Mouse (Mus musculus) hindbrain, postnatal 0 days (tissue): ENCODE data around the gene Cnnm3. TPM values are rescaled to one million over a fixed set of nuclear protein-coding genes. Genes with fewer than 3 reads are reported as not detected.

ENCODE experiments used
- ATAC-seq: fragments of 200-750 bp; cut with Nextera tagmentation; 2 replicates; pipeline ENCODE4 v1.8.0; 2017; ENCODE audit warnings: mild to moderate bottlenecking, moderate TSS enrichment, moderate library complexity
- DNase-seq: peaks from one replicate; pipeline ENCODE4 v3.0.0-alpha.2; 2015; ENCODE audit warnings: low spot score
- H3K27ac ChIP-seq: fragments of 300-500 bp; sonication (generic); 2 replicates; pipeline ENCODE4 v1.5.1; 2014; ENCODE audit warnings: mild to moderate bottlenecking
- H3K27me3 ChIP-seq: fragments of 300-500 bp; sonication (generic); 2 replicates; pipeline ENCODE4 v1.6.1; 2014; ENCODE audit warnings: low read length, mixed read lengths; ENCODE audit not compliant: insufficient read depth
- H3K36me3 ChIP-seq: fragments of 300-500 bp; sonication (generic); 2 replicates; pipeline ENCODE4 v1.6.1; 2014; ENCODE audit warnings: low read length, mixed read lengths; ENCODE audit not compliant: insufficient read depth
- H3K4me1 ChIP-seq: fragments of 300-500 bp; sonication (generic); 2 replicates; pipeline ENCODE4 v1.6.1; 2014; ENCODE audit warnings: antibody characterized with exemption, low read length, mixed read lengths; ENCODE audit not compliant: insufficient read depth
- H3K4me2 ChIP-seq: fragments of 300-500 bp; sonication (generic); 2 replicates; pipeline ENCODE4 v1.6.1; 2014; ENCODE audit warnings: low read depth, mild to moderate bottlenecking, low read length, moderate library complexity, mixed read lengths
- H3K4me3 ChIP-seq: fragments of 300-500 bp; sonication (generic); 2 replicates; pipeline ENCODE4 v1.5.1; 2014; ENCODE audit warnings: low read length
- H3K9ac ChIP-seq: fragments of 300-500 bp; sonication (generic); replicated peaks from 2 replicates; pipeline ENCODE4 v1.6.1; 2014; ENCODE audit warnings: mild to moderate bottlenecking, low read length, moderate library complexity, mixed read lengths
- H3K9me3 ChIP-seq: fragments of 300-500 bp; sonication (generic); 2 replicates; pipeline ENCODE4 v1.6.1; 2016; ENCODE audit warnings: low read length, mixed read lengths
- CTCF ChIP-seq: IDR thresholded peaks from 2 replicates; pipeline ENCODE4 v1.5.1; 2016; ENCODE audit warnings: antibody characterized with exemption, control low read depth, low read depth
- WGBS: fragments of 180-500 bp; shearing (Covaris S2); extraction: QIAGEN DNeasy Blood & Tissue Kit; methylation state at CpG from one replicate; pipeline ENCODE4 v1.1.7; 2014; 5-methylcytosine and 5-hydroxymethylcytosine counted together
- polyA plus RNA-seq: library from polyadenylated mRNA; unstranded; fragments of >200 nt; fragmentation: Nextera tagmentation; extraction: Ambion mirVana; gene quantifications from 2 replicates; pipeline ENCODE4 v1.2.1, GENCODE M21; 2015
- total RNA-seq: library from RNA; depleted of rRNA; stranded (reverse); fragments of >200 nt; gene quantifications from 2 replicates; pipeline ENCODE4 v1.2.3, GENCODE M21; 2014

Cnnm3 gene
- total and polyA plus RNA-seq, 2 experiments from 2014 or later = 5.4 to 35.9 TPM

DNA sequence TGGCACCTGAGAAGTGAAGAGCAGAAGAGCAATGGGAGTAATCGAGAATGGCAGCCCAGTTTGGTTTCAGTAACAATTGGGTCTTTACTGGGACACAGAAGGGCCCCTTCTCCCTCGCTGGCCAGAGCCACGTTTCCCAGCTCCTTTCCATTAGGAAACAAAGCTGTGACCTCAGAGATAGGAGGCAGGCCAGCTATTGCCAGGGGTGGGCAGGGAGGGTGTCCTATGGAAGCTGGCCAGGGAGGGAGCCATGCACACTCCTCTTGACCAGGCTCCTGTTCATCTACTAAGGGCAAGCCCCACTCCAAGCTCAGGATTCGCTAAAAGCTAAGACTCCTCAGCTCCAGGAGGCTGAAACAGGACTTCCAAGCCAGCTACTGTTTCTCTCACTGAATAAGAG lies 47.6 kb downstream of the Cnnm3 start:
- DNase-seq (no peak), ATAC-seq (no peak)
- no peaks in the 10 kb centered on the region for H3K36me3 ChIP-seq
- H3K4me2 ChIP-seq = peak overlapping the region; percentile 73
- peaks cover 22% of the 10 kb centered on the region for H3K4me1 ChIP-seq
- TF ChIP-seq CTCF = no peak
- H3K9me3 ChIP-seq = no peaks in the 10 kb centered on the region
- H3K27ac ChIP-seq = no peak overlapping the region
- no peak overlapping the region for H3K9ac ChIP-seq
- 18% methylated on average over 4 of the region's 4 CpGs for WGBS
- H3K27me3 ChIP-seq = no peaks in the 10 kb centered on the region
- H3K4me3 ChIP-seq = no peak overlapping the region

DNA sequence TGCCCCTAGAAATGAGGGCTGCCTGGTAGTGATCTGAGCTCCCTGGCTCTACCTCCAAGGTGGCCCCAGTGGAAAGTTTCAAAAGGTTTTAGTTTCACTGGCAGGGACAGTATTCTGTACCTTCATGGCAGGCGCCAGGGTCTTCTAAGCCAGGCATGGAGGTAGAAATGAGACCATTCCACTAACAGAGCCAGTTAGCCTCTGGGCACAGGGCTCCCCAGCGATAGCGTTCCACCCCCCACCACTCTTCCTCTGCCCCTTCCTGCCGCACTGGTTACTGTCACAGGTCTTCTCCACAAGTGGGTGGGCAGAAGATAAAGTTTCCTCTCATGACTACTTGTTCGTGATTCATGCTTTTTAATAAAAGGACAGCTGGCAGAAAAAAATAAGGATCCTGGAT lies 48.2 kb downstream of the Cnnm3 start:
- Histone ChIP-seq H3K9me3 (no peaks in the 10 kb centered on the region), H3K9ac (no peak overlapping the region), H3K27ac (no peak overlapping the region), H3K4me3 (no peak overlapping the region), H3K4me2 (no peak overlapping the region), H3K27me3 (no peaks in the 10 kb centered on the region), H3K4me1 (peaks cover 16% of the 10 kb centered on the region), H3K36me3 (no peaks in the 10 kb centered on the region)
- WGBS = 76% methylated on average over 5 of the region's 5 CpGs
- no peak for ATAC-seq
- no peak for DNase-seq
- no peak for TF ChIP-seq CTCF

DNA sequence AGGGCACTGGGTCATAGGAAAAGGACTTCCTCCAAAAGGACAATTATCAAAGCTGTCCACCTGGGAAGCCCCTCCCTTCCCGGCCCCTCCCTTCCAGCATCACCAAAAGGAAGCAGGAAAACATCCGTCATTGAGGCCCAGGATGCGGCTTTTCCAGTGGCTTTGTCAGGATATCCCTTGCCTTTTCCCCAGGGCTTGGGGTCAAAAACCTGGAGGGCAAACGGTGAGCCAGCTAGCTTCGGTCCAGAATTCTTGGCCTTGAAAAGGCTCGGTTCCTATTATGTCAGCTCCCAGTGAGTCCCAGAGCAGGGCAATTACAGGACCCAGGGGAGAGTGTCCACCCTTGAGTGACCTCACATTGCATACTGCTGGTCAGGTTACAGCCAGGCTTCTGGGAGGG lies 49.2 kb downstream of the Cnnm3 start:
- no peak overlapping the region for H3K27ac ChIP-seq
- WGBS = 72% methylated on average over 6 of the region's 6 CpGs
- ATAC-seq = no peak
- TF ChIP-seq CTCF = no peak
- H3K4me1 ChIP-seq = peaks cover 6% of the 10 kb centered on the region; the same call in 1 of the 2 replicates
- H3K4me3 ChIP-seq = no peak overlapping the region
- no peaks in the 10 kb centered on the region for H3K27me3 ChIP-seq
- H3K4me2 ChIP-seq = no peak overlapping the region
- no peaks in the 10 kb centered on the region for H3K9me3 ChIP-seq
- no peak overlapping the region for H3K9ac ChIP-seq
- H3K36me3 ChIP-seq = no peaks in the 10 kb centered on the region
- DNase-seq = no peak

DNA sequence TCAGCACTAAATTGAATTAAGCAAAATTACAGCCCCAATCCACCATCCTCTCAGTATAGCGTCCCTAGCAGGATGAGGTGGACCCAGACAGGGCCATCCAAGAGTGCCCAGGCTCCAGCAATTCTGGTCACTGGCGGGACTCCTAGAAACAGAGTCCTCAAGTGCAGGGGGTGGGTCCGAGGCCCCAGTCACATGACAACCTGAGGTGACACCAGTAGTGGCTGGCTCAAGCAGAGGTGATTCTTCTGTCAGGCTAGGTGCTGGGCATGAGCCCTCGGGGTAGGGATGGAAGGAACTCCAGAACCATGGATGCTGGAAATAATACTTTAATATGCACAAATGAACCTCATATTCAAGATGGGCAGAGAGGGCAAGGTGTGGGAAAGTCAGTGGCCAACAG lies 50.7 kb downstream of the Cnnm3 start:
- 82% methylated on average over 4 of the region's 4 CpGs for WGBS
- peaks cover 6% of the 10 kb centered on the region; the same call in 1 of the 2 replicates for H3K4me1 ChIP-seq

DNA sequence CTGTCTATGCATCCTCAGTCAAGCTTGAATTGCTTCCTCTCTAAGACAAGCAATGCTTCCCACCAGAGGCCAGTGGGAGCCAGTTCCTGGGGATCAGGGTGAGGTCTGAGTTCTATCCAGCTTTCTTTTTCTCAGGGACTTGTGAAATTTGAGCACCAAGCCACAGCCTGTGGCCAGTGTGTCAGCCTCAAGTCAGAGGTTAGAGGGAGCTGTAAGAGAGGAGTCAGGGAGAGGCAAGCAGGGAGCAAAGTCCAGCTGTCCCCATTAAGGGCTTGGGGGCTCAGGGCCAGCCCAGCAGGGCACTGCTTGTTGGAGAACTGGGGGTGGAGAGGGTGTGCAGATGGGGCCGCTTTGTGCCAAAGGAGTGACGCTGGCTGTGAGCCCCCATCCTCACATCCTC lies 51.5 kb downstream of the Cnnm3 start:
- Histone ChIP-seq H3K9me3 (no peaks in the 10 kb centered on the region), H3K27me3 (no peaks in the 10 kb centered on the region), H3K4me1 (peaks cover 6% of the 10 kb centered on the region; the same call in 1 of the 2 replicates), H3K27ac (no peak overlapping the region), H3K4me2 (no peak overlapping the region), H3K4me3 (no peak overlapping the region), H3K36me3 (no peaks in the 10 kb centered on the region), H3K9ac (no peak overlapping the region)
- TF ChIP-seq CTCF = no peak
- WGBS = 62% methylated on average over 2 of the region's 2 CpGs
- ATAC-seq (no peak), DNase-seq (no peak)

More for the DNA sequence above, 50.7 kb downstream of the Cnnm3 start:
- H3K27me3 ChIP-seq = no peaks in the 10 kb centered on the region
- H3K9me3 ChIP-seq = no peaks in the 10 kb centered on the region
- H3K27ac ChIP-seq = no peak overlapping the region
- no peak for DNase-seq
- no peak for ATAC-seq
- no peak for TF ChIP-seq CTCF
- no peaks in the 10 kb centered on the region for H3K36me3 ChIP-seq
- no peak overlapping the region for H3K9ac ChIP-seq
- H3K4me2 ChIP-seq = no peak overlapping the region
- H3K4me3 ChIP-seq = no peak overlapping the region

DNA sequence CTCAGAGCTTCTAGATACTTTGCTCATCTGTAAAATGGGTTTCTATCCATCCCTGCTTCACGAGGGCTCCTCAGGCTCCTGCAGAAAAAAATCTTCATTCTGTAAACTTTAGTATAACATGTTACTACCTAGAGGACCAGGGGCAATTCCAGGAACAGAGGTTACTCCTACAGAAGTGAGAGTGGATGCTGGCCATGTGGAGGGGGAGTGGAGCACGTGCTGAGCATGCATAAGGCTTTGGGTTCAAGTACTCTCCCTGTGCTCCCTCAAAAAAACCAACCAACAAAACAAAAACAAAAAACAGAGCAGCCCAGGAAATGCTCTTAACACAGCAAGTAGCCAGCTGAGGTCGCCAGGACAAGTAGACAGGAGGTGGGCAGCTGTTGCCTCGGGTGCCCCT lies 52.0 kb downstream of the Cnnm3 start:
- no peak for DNase-seq
- WGBS = 67% methylated on average over 4 of the region's 4 CpGs

DNA sequence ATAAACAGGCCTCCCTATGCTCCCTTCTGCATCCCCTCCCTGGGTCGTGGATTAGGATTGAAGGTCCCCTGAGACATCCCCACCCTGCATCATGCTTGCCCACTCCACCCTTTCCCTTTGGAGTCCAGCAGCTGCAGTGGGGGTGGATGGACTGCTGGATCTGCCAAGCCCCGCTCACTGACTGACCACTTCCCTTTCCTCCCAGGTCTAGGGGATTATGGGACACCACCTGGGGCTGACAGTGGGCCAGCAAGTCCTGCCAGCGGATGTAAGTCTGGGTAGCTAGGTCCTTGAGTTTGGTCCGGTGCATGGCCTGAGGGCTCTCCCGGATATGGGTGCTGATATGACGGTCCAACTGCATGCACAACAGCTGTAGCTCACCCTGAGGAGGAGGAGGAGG lies 52.4 kb downstream of the Cnnm3 start:
- Histone ChIP-seq H3K4me3 (no peak overlapping the region), H3K36me3 (no peaks in the 10 kb centered on the region), H3K9me3 (no peaks in the 10 kb centered on the region), H3K9ac (no peak overlapping the region), H3K27me3 (no peaks in the 10 kb centered on the region), H3K4me1 (no peaks in the 10 kb centered on the region), H3K4me2 (no peak overlapping the region), H3K27ac (no peak overlapping the region)
- DNase-seq (no peak), ATAC-seq (no peak)
- WGBS = 82% methylated on average over 6 of the region's 6 CpGs
- no peak for TF ChIP-seq CTCF

More for the DNA sequence above, 52.0 kb downstream of the Cnnm3 start:
- H3K4me1 ChIP-seq = peaks cover 3% of the 10 kb centered on the region; the same call in 1 of the 2 replicates
- H3K27ac ChIP-seq = no peak overlapping the region
- TF ChIP-seq CTCF = no peak
- no peaks in the 10 kb centered on the region for H3K9me3 ChIP-seq
- H3K27me3 ChIP-seq = no peaks in the 10 kb centered on the region
- ATAC-seq = no peak
- H3K36me3 ChIP-seq = no peaks in the 10 kb centered on the region
- H3K4me2 ChIP-seq = no peak overlapping the region
- no peak overlapping the region for H3K9ac ChIP-seq
- H3K4me3 ChIP-seq = no peak overlapping the region
